Mouse (Mus musculus): ENCODE results near the gene Pdcd4.

The Pdcd4 gene

GRCm38 (mm10) chr19:53892061-53892460 is at the start of gene Pdcd4:
TSS of gene Pdcd4 (plus strand) at chr19:53892231.
- peak; percentile 83 for DNase-seq

DNA sequence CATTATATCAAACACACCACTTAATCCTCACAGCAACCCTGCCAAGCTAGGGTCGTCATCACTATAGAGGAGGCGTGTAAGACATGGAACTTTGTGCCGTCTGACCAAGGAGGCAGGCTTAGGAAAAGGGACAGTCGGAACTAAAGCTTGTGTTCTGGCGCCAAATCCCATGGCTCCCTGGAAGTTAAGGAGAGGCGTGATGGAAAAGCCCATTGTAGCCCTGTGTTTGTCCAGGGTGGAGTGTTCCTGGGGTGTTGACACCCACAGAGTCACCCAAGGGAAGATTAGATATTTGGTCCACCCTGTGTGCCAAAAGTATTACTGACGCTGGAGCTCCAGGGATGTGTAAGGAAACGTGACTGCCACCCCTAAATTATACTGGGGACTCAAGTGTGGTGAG is 48.1 kb upstream of the Pdcd4 start:
- peak; percentile 94 for DNase-seq

- no peak for DNase-seq
Observed at GRCm38 (mm10) chr19:53848272-53848995, 43.6 kb upstream of the Pdcd4 start.

DNA sequence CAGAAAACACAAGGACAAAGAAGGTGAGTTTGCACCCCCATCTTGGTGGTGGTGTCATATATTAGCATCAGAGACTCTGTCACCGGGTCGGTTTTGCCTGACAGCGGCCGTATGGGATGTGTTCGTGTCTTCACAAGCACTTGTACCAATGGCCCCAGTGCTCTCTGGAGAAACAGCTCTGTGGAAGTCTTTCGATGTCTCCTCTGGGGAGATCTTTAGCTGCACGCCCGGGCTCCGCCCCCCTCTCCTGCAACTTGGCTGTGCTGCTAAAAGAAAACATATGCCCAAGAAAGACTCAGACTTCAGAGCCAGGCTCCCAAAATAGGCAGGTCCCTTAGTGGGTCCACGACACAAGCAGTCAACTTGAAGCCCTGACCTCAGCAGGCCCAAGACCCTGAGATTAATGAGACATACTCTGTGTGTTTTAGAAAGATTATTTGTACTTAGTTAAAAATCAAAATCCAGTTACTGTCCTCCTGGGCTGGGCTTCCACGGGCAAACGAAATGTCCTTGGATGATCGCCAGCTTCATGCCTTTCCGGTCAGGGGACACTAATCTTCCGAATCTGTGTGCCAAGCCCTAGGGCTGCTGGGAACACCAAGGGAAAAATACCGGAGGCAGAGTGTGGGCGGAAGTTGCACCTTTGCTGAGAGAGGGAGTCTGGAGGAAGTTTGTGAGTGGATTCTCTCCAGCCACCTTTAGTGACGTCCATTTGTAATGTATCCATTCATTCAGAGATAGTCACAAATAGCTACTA is 41.7 kb upstream of the Pdcd4 start:
- peak; percentile 97 for DNase-seq

GRCm38 (mm10) chr19:53851352-53851751 is 40.7 kb upstream of the Pdcd4 start:
- DNase-seq, result no peak

- no peak for DNase-seq
Observed at GRCm38 (mm10) chr19:53851826-53852698, 40.0 kb upstream of the Pdcd4 start.

GRCm38 (mm10) chr19:53852699-53853451 is 39.2 kb upstream of the Pdcd4 start:
- DNase-seq, result peak; percentile 94

DNA sequence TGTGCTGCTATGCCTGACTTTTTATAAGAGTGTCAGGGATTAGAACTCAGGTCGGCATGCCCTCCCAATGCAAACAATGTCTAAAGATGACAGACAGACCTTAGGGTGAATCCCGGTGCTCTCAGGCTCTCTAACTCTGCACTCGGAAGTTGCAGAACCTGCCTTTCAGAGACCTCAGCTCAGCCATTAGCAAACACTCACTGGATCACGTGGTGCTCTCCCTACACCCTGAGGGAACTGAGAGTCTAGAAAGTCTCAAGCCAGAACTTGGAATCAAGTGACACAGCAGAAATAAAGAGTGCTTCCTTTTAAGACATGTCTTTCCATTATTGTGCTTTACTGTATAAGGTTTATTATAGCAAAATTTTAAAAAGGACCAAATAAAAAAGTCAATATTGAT is 37.1 kb upstream of the Pdcd4 start:
- no peak for DNase-seq

DNA sequence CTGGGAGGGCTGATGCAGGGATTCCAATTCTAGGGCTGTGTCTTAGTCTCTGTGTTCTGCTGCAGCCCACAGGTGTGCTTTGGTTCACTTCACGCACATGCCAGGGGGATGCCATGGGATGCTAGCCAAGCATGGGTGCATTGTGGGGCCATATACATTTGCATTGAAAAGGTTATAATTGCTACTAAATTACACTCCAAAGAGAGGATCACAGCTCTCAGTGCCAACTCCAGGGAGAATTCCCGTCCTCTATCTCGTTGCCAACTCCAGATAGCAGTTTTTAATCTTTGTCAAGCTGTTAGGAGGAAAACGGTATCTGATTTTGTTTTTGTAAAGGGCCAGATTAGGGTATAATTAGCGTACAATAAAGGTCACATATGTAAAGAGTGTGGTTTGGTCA is 36.2 kb upstream of the Pdcd4 start:
- no peak for DNase-seq

DNA sequence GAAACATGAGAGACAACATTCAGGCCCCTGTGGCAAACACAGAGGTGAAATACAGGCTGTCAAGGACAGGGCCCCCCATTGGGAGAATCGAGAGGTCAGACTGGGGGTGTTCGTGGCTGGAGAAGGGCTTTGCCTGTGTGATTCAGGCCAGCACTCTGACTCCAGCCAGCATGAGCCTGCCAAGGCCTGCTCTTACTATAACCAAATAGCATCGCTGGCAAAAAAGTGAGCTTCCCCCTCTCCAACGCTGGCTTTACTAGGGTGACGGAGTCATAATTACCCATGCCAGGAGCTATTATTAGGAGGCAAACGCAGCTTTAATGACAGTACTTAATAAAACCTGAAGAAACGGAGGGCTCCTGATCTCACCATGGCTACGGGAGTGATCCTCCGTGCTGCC is 35.2 kb upstream of the Pdcd4 start:
- peak; percentile 97 for DNase-seq

GRCm38 (mm10) chr19:53857962-53858361 is 34.1 kb upstream of the Pdcd4 start:
- no peak for DNase-seq

- DNase-seq, result no peak
Observed at GRCm38 (mm10) chr19:53859149-53859548, 32.9 kb upstream of the Pdcd4 start.

DNA sequence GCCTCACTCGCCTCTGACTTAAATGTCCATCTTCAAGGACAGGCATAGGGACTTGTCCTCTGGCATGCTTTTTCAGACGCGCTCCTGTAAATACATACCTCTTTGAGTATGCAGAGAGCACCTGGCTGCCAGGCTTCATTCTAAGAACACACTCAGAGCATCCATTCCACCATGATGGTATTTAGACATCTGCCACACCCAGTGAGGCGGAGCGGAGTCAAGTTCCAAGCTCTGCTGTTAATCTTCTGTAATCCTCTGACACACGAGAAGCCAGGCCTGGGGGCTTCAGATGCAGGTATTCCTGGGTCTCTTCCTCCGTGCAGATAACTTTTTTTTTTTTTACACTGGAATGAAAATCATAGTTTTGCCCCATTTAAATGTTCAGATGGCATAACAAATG is 32.4 kb upstream of the Pdcd4 start:
- DNase-seq, result no peak

- no peak for DNase-seq
Observed at GRCm38 (mm10) chr19:53861346-53861745, 30.7 kb upstream of the Pdcd4 start.

GRCm38 (mm10) chr19:53862573-53863246 is 29.3 kb upstream of the Pdcd4 start:
- no peak for DNase-seq

DNA sequence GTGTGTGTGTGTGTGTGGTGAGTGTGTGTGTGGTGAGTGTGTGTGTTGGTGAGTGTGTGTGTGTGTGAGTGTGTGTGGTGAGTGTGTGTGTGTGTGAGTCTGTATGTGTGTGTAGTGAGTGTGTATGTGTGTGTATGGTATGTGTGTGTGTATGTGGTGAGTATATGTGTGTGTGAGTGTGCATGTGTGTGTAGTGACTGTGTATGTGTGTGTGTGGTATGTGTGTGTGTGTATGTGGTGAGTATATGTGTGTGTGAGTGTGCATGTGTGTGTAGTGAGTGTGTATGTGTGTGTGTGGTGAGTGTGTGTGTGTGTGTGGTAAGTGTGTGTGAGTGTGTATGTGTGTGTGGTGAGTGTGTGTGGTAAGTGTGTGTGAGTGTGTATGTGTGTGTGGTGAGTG is 24.8 kb upstream of the Pdcd4 start:
- no peak for DNase-seq

DNA sequence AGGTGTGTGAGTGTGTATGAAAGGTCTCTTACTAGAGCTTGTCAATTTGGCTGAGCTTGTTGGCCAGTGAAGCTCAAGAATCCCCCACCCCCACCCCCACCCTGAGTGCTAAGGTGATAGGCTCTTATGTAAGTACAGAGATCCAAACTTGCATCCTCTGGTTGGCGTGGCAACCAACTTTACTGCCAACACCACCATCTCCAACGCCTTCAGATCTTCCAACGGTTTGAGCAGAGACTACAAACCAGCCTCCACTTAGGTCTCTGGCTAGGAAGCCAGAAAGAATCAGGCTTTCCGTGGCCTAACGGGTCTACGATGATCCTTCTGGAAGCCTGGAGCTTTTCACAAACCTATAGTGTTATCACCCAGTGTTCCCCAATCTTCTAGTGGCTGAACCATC is 23.9 kb upstream of the Pdcd4 start:
- no peak for DNase-seq

- DNase-seq, result no peak
Observed at GRCm38 (mm10) chr19:53868796-53869195, 23.2 kb upstream of the Pdcd4 start.

DNA sequence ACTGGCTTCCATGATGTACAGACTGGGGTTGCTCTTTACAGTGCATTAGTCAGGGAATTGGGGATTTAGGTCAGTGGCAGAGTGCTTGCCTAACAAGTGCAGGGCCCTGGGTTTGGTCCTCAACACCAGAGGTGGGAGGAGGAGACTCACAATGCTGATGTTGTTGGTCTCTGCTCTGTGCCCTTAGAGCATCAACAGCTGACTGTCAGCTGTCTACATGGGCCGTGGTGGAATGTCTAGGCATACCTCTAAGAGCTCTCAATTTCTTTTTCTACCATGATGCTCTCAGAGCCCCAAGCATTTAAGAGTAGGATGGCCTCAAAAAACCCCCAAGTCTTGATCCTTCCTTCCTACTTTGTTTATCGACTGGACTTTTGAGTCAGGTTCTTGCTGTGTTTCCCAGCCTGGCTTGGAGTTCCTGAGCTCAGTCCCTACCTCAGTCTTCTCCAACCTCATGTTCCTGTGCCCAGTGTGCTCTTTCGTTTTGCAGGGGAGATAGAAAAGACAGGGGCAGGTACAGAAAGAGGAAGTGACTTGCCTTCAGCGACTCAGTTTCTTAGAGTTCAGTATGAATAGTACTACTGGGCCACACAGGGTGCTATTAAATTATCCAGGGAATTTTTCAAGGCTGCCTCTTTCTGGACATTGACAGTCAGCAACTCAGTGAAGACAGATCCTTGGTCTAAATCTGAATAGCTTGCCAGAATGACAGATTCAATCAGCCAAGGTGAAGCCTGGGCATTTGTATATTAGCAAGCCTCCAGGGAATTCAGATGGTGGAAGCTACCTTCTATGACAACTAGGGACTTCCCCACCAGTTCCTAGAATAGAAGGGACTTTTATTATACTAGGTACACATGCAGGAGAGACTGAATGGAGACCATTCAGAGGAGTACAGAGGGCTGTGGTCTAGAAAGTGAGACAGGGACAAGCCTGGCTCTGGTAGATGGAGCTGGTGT is 22.3 kb upstream of the Pdcd4 start:
- DNase-seq, result no peak

GRCm38 (mm10) chr19:53870568-53870967 is 21.5 kb upstream of the Pdcd4 start:
- no peak for DNase-seq

DNA sequence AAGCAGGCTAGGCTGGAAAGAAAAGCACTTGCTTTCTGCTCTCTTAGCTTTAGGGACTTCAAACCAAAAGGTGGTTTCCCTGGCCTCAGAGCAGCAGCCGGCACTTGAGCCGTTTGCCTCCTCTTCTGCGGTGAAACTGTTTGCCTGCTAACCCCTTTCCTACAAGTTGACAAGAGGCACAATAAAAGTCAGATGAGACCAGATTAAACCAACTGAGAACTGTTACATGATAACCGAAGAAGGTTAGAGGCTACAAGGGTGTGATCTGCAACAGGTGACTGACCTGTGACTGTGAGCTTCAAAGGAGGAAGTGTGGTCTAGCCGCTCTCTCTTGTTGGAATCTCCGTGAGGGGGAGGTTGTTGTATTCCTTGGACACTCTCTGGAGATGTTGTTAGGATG is 20.5 kb upstream of the Pdcd4 start:
- DNase-seq, result no peak

Measured in heart, adult 11 months (tissue).